Mouse (Mus musculus) lung, postnatal 0 days (tissue): ENCODE data around the gene Lhx8.

Experiments used
- CTCF ChIP-seq: IDR thresholded peaks from 2 replicates; pipeline ENCODE4 v1.5.1; 2016; ENCODE audit warnings: antibody characterized with exemption, mild to moderate bottlenecking
- EP300 ChIP-seq: IDR thresholded peaks from 2 replicates; pipeline ENCODE4 v1.6.1; 2016; ENCODE audit warnings: antibody characterized with exemption, mild to moderate bottlenecking, control low read depth

- no peak for TF ChIP-seq CTCF
- TF ChIP-seq EP300 = no peak
Measured at GRCm38 (mm10) chr3:154339649-154340260, 9.3 kb upstream of the Lhx8 start.
